Mouse (Mus musculus) frontal cortex, adult 2 months (tissue): Measurements from ENCODE around the gene Cdc42bpg. TPM values are rescaled to one million over a fixed set of nuclear protein-coding genes. Genes with fewer than 3 reads are reported as not detected.
A peak's percentile ranks its signal among the peaks of the same experiment; 100 is the strongest.

Experiments
- DNase-seq, 2 experiments: peaks; one replicate each; pipeline ENCODE4 v3.0.0; 2022; ENCODE audit warnings: low spot score in 1 of 2; ENCODE audit errors: extremely low spot score in 1 of 2
- polyA plus RNA-seq: library from polyadenylated mRNA; depleted of rRNA; stranded (reverse); fragments of >200 nt; gene quantifications from 2 replicates; pipeline ENCODE4 v1.2.3, GENCODE M21; 2012

Cdc42bpg gene
- polyA plus RNA-seq, 1 experiment = 3.3 TPM

DNA sequence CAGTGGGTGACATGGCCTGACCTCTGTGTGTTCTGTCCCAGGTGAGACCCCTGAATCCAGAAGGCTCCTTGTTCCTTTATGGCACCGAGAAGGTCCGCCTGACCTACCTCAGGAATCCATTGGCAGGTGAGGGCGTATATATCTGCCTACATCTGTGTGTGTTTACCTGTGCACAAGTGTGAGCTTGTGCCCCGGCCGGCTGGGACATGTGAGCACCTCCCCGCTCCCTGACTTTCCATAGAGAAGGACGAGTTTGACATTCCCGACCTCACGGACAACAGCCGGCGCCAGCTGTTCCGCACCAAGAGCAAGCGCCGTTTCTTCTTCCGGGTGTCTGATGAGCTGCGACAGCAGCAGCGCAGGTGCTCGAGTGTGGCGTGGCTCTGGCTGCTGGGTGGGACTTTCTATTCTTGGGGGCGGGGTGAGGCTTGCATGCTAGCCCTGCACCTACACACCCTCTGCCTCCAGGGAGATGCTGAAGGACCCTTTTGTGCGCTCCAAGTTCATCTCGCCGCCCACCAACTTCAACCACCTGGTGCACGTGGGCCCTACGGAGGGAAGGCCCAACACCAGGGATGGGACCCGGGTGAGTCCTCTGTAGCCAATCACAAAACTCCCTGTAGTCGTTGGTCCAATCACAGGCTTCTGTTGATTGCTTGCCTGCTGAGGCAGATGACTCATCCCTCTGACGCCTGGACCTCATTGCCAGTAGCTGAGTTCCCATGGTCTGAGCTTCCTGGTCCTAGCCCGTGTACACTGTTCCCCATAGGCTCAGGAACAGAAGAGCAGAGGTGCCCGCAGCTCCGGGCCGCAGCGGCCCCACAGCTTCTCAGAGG, 15.7 kb downstream of the Cdc42bpg start:
- no peak for DNase-seq

GRCm38 (mm10) chr19:6324751-6325150, 18.5 kb downstream of the Cdc42bpg start:
- no peak for DNase-seq

GRCm38 (mm10) chr19:6331178-6331577, 24.9 kb downstream of the Cdc42bpg start:
- no peak for DNase-seq

GRCm38 (mm10) chr19:6331719-6332516, 25.7 kb downstream of the Cdc42bpg start:
- peak in 1 of 2 experiments; percentile 63 for DNase-seq

- no peak for DNase-seq
These were observed 27.7 kb downstream of the Cdc42bpg start for GRCm38 (mm10) chr19:6333761-6334595.

GRCm38 (mm10) chr19:6334673-6335457, 28.6 kb downstream of the Cdc42bpg start, which contains the start of gene Men1:
TSS of gene Men1 (plus strand) at chr19:6334979.
- DNase-seq = peak; percentile 98

DNA sequence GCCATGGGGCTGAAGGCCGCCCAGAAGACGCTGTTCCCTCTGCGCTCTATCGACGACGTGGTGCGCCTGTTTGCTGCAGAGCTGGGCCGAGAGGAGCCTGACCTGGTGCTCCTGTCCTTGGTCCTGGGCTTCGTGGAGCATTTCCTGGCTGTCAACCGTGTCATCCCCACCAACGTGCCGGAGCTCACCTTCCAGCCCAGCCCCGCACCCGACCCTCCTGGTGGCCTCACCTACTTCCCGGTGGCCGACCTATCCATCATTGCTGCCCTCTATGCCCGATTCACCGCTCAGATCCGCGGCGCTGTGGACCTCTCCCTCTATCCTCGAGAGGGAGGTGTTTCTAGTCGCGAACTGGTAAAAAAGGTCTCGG, 29.2 kb downstream of the Cdc42bpg start:
- no peak for DNase-seq

- DNase-seq = no peak
These were observed 30.7 kb downstream of the Cdc42bpg start for GRCm38 (mm10) chr19:6336920-6337319.

- DNase-seq = no peak
These were observed 31.9 kb downstream of the Cdc42bpg start for GRCm38 (mm10) chr19:6338171-6338570.

DNA sequence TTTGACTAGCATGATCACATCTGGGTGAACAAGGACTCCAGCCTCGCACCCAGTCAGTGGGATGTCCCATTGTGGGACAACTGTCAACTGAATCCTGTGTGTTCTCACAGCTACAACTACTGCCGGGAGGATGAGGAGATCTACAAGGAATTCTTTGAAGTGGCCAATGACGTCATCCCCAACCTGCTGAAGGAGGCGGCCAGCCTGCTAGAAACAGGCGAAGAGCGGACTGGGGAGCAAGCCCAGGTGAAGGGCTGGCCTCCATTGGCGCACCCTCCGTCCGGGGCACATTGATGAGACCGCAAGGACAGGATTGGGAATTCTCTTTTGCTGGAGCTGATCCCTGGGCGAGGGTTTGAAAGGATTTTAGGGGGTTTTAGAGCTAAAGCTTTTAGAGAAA, 32.5 kb downstream of the Cdc42bpg start:
- DNase-seq = no peak

DNA sequence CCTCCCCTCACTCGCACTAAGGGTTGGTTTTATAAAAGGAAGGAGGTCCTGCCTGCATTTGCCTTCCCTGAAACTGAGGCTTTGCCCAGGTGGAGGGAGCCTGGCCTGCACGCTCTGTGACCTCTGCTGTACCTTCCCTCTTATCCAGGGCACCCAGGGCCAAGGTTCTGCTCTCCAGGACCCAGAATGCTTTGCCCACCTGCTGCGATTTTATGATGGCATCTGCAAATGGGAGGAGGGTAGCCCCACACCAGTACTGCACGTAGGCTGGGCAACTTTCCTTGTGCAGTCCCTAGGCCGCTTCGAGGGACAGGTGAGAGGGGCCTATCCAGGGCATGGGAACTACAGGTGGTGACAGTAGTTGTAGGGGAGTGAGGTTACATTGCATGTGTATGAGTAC, 32.9 kb downstream of the Cdc42bpg start:
- no peak for DNase-seq

- no peak for DNase-seq
These were observed 33.7 kb downstream of the Cdc42bpg start for GRCm38 (mm10) chr19:6339890-6340504.

DNA sequence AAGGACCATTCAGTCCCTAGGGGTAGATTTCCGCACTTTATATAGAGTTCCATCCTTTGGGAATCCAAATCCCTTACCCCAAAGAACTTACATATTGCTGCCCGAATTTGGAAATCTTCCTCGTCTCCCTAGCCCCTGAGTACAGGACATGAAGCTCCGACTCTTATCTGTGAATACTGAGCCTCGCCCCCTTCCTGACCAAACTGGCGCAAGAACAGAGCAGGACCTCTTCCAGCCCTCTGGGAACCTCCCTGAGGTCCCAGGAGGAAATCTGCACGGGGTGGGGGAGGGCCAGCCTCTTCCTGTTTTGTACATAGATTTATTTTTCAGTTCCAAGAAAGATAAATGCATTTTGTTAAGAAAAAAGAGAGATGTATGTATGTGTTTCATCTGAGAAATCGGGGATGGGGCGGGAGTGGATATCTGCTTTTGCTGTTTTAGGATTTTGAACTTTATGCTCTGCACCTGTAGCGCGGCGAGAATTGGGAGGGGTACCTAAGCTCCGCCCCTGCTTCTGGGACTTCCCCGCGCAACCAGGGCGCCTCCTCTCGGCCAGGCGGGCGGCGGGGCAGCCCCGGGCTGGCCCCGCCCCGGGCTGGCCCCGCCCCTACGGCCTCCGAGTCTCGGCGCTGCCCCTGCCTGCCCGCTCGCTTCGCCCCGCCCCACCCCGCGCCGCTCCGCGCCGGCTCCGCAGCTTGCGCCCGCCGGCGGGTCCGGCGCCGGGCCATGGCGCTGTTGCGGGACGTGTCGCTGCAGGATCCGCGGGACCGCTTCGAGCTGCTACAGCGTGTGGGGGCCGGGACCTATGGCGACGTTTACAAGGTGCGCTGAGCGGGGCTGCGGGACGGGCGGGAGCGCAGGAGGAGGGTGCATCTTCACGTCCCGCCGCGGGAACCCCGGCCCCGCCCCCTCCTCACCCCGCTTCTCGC, 34.5 kb downstream of the Cdc42bpg start, which contains the start of gene Map4k2:
TSS of gene Map4k2 (plus strand) at position 612 of the 929 bp plus-strand sequence.
- DNase-seq = peak in 1 of 2 experiments; percentile 78

GRCm38 (mm10) chr19:6341453-6342077, 35.3 kb downstream of the Cdc42bpg start:
- no peak for DNase-seq

GRCm38 (mm10) chr19:6342276-6342933, 36.1 kb downstream of the Cdc42bpg start:
- no peak for DNase-seq

DNA sequence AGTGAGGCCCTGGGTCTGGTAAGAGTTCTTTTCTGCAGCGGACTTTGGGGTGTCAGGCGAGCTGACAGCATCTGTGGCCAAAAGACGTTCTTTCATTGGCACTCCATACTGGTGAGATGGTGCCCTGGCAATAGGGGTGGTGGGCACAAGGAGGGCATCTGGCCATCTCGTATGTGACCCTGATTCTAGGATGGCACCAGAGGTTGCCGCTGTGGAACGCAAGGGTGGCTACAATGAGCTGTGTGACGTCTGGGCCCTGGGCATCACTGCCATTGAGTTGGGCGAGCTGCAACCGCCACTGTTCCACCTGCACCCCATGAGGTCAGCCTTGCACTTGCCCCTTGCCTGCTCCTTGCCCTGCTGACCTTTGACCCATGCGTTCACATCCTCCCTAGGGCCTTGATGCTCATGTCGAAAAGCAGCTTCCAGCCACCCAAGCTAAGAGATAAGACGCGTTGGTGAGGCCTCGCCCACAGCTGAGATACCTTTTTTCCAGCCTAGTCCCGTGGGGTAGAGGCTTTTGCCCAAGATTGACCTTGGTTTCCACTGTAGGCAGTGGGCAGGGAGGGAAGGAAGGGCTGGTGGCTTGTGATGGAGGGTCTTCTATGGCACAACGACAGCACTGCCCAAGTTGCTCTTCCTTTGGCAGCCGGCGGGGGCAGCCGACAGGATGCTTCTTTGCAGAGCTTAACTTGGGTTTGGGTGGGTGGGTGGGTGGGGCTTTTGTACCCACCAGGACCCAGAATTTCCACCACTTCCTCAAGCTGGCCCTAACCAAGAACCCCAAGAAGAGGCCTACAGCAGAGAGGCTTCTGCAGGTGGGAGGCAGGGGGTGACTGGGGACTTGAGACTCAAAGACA, 37.0 kb downstream of the Cdc42bpg start:
- no peak for DNase-seq
